Mouse (Mus musculus) ES-E14 (cell line): ENCODE data around the gene Slc7a1.

Experiments
- MAFK ChIP-seq: IDR thresholded peaks from 2 replicates; pipeline ENCODE4 v1.6.1; 2014; ENCODE audit warnings: mild to moderate bottlenecking, low read depth, low read length, inconsistent platforms; ENCODE audit not compliant: insufficient read depth
- ZC3H11A ChIP-seq: IDR thresholded peaks from 2 replicates; pipeline ENCODE4 v1.6.1; 2012; ENCODE audit warnings: low read depth, mild to moderate bottlenecking, inconsistent platforms, low read length, borderline replicate concordance

- no peak for TF ChIP-seq ZC3H11A
- no peak for TF ChIP-seq MAFK
Measured at GRCm38 (mm10) chr5:148289951-148290350, 109.8 kb downstream of the Slc7a1 start.
